Mouse (Mus musculus) liver, embryonic 11.5 days (tissue): ENCODE results near the gene Stx16. TPM values are rescaled to one million over a fixed set of nuclear protein-coding genes. Genes with fewer than 3 reads are reported as not detected.

Experiments
- ATAC-seq: fragments of 200-750 bp; cut with Nextera tagmentation; replicated peaks from 2 replicates; pipeline ENCODE4 v1.8.0; 2017; ENCODE audit warnings: moderate number of reproducible peaks, mild to moderate bottlenecking, moderate TSS enrichment, moderate library complexity; ENCODE audit not compliant: low FRiP score
- DNase-seq: peaks from one replicate; pipeline ENCODE4 v3.0.0-alpha.2; 2017; ENCODE audit warnings: low spot score
- H3K27ac ChIP-seq: fragments of 300-500 bp; sonication (generic); 2 replicates; pipeline ENCODE4 v1.5.1; 2014; ENCODE audit warnings: mild to moderate bottlenecking, low read depth, low read length, control low read depth
- H3K27me3 ChIP-seq: fragments of 300-500 bp; sonication (generic); replicated peaks from 2 replicates; pipeline ENCODE4 v1.6.1; 2014; ENCODE audit warnings: low read length, mixed read lengths; ENCODE audit not compliant: control insufficient read depth, insufficient read depth
- H3K36me3 ChIP-seq: fragments of 300-500 bp; sonication (generic); 2 replicates; pipeline ENCODE4 v1.6.1; 2014; ENCODE audit warnings: mild to moderate bottlenecking, low read length, moderate library complexity, mixed read lengths; ENCODE audit not compliant: control insufficient read depth, insufficient read depth
- H3K4me1 ChIP-seq: fragments of 300-500 bp; sonication (generic); replicated peaks from 2 replicates; pipeline ENCODE4 v1.6.1; 2014; ENCODE audit warnings: low read length, mixed read lengths; ENCODE audit not compliant: control insufficient read depth, insufficient read depth
- H3K4me2 ChIP-seq: fragments of 300-500 bp; sonication (generic); 2 replicates; pipeline ENCODE4 v1.6.1; 2014; ENCODE audit warnings: mild to moderate bottlenecking, control low read depth, moderate library complexity
- H3K4me3 ChIP-seq: fragments of 300-500 bp; sonication (generic); 2 replicates; pipeline ENCODE4 v1.5.1; 2014; ENCODE audit warnings: low read depth, low read length, control low read depth
- H3K9ac ChIP-seq: fragments of 300-500 bp; sonication (generic); 2 replicates; pipeline ENCODE4 v1.6.1; 2014; ENCODE audit warnings: low read depth, low read length, control low read depth
- H3K9me3 ChIP-seq: fragments of 300-500 bp; sonication (generic); 2 replicates; pipeline ENCODE4 v1.6.1; 2016; ENCODE audit warnings: low read length, inconsistent platforms, mixed read lengths; ENCODE audit not compliant: control insufficient read depth
- WGBS: fragments of 180-500 bp; shearing (Covaris S2); extraction: QIAGEN DNeasy Blood & Tissue Kit; methylation state at CpG from one replicate; pipeline ENCODE4 v1.1.7; 2014; 5-methylcytosine and 5-hydroxymethylcytosine counted together
- polyA plus RNA-seq: library from polyadenylated mRNA; unstranded; fragments of >200 nt; fragmentation: Nextera tagmentation; extraction: Ambion mirVana; gene quantifications from 2 replicates; pipeline ENCODE4 v1.2.1, GENCODE M21; 2014

Stx16 gene
- polyA plus RNA-seq, 1 experiment from 2014 or later: 9.6 TPM

DNA sequence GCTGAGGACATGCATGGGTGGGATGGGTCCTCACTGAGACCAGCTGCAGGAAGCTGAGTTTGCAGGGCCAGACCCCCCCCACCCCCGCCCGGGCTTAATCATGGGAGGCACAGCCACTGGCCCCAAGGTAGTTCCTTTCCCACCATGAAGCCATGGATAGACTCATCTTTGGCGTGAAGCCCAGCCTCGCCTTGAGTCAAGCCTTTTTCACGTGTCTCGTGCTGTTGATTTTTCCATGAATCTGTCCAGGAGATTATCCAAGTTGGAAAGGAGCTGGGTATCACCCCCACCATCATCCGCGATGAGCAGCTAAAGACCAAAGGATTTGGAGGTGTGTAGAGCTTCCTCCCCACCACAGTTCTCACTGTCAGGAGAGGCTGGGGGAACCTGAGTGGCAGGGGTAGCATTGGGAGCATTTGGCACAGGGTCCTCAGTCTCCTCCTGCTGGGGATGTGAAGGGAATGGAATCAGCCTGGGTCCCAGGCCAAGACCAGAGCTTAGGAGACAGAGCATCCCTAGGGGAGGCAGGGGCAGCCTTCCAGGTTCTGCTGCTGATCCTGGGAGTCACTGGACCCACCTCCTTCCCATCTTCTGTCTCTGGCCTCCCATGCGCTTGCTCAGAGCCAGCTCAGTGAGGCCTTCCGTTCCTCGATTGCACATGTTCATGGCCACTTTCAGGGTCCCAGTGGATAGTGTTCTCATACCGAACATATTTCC lies 38.2 kb downstream of the Stx16 start:
- 94% methylated on average over 12 of the region's 12 CpGs for WGBS

DNA sequence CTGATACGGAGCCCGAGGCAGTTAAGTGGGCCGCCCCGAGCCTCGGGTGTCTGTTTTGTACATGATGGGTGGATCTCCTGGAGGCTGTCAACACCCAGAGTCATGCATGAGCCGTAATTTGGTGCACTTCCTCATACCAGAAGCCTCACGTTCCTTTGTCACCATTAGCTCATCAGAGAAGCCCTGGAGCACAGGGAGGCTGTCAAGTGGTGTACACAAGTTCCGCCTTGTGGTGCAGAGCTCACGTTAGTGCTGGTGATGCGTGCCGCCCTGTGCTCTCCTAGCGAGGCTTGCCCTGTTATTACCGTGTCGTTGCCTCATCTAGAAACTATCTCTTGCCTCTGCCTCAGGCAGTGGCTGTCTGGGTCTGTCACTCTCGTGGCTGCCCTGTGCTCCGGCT lies 40.8 kb downstream of the Stx16 start:
- ATAC-seq (no peak), DNase-seq (no peak)
- Histone ChIP-seq H3K36me3 (peaks cover 27% of the 10 kb centered on the region), H3K27me3 (no peaks in the 10 kb centered on the region), H3K9ac (no peak overlapping the region), H3K4me1 (peaks cover 2% of the 10 kb centered on the region; the same call in 1 of the 2 replicates), H3K27ac (no peak overlapping the region), H3K9me3 (no peaks in the 10 kb centered on the region), H3K4me3 (no peak overlapping the region), H3K4me2 (no peak overlapping the region)
- 82% methylated on average over 16 of the region's 16 CpGs for WGBS

More for the DNA sequence above, 38.2 kb downstream of the Stx16 start:
- no peak overlapping the region for H3K4me2 ChIP-seq
- H3K27me3 ChIP-seq: no peaks in the 10 kb centered on the region
- H3K36me3 ChIP-seq: peaks cover 7% of the 10 kb centered on the region; the same call in 1 of the 2 replicates
- no peak overlapping the region for H3K4me3 ChIP-seq
- peaks cover 18% of the 10 kb centered on the region for H3K4me1 ChIP-seq
- no peaks in the 10 kb centered on the region for H3K9me3 ChIP-seq
- ATAC-seq (no peak), DNase-seq (no peak)
- no peak overlapping the region for H3K27ac ChIP-seq
- H3K9ac ChIP-seq: no peak overlapping the region

DNA sequence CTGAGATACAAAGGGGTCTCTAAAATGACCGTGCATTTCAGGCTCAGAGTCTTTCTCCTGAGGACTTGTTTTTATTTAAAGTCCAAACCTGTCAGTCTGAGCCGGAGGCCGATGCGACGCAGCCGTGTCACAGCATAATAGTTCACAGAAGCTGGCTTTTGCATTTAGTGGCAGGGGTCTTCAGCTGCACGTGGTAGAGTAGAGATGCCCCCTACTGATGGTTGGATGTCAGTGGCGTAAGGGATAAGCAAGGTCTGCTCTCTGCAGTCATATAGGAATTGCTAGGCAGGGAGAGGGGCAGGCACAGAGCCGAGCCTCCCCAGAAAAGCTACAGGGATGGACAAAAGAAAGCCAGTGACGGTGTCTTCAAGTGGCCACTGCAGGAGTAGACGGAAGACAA lies 42.0 kb downstream of the Stx16 start:
- DNase-seq (no peak), ATAC-seq (no peak)
- Histone ChIP-seq H3K27me3 (no peaks in the 10 kb centered on the region), H3K36me3 (peaks cover 33% of the 10 kb centered on the region), H3K4me3 (no peak overlapping the region), H3K27ac (no peak overlapping the region), H3K4me1 (no peaks in the 10 kb centered on the region), H3K9me3 (no peaks in the 10 kb centered on the region), H3K9ac (no peak overlapping the region), H3K4me2 (no peak overlapping the region)
- 75% methylated on average over 11 of the region's 11 CpGs for WGBS

DNA sequence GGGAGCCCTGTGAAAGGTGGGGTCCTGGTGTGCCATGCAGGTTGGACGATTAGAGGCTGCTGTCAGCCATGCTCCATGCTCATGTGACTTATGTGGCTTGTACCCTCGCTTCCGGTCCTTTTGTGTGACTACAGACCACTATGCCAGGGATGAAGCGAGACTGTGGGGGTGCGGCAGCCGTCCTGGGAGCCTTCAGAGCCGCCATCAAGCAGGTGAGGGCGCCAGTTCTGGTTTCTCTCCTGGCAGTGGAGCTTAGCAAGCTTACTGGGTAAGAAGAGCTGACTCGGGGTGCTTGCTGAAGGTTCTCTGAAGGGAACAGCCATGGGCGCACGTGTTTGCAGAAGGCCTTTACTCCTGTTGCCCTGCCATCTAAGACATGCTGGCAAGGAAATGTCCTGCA lies 43.2 kb downstream of the Stx16 start:
- DNase-seq (no peak), ATAC-seq (no peak)
- Histone ChIP-seq H3K4me2 (no peak overlapping the region), H3K4me1 (no peaks in the 10 kb centered on the region), H3K4me3 (no peak overlapping the region), H3K9ac (no peak overlapping the region), H3K36me3 (peaks cover 41% of the 10 kb centered on the region), H3K27ac (no peak overlapping the region), H3K27me3 (no peaks in the 10 kb centered on the region), H3K9me3 (no peaks in the 10 kb centered on the region)
- WGBS: 91% methylated on average over 11 of the region's 11 CpGs

DNA sequence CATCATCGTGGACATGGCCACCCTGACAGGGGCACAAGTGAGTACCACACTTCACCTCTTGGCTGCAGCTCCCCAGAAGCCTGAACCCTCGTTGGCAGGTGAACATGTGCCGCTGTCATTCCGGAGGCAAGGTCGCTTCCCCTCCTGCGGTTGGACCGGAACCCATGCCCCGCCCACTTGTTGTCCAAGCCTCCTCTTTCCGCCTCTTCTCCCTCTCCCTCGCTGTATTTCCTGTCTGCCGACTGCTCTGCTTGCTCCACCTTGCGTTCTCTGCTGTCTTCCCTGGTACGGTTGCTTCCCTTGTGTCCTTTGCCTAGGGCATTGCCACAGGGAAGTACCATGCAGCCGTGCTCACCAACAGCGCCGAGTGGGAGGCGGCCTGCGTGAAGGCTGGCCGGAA lies 44.5 kb downstream of the Stx16 start:
- no peak for DNase-seq

DNA sequence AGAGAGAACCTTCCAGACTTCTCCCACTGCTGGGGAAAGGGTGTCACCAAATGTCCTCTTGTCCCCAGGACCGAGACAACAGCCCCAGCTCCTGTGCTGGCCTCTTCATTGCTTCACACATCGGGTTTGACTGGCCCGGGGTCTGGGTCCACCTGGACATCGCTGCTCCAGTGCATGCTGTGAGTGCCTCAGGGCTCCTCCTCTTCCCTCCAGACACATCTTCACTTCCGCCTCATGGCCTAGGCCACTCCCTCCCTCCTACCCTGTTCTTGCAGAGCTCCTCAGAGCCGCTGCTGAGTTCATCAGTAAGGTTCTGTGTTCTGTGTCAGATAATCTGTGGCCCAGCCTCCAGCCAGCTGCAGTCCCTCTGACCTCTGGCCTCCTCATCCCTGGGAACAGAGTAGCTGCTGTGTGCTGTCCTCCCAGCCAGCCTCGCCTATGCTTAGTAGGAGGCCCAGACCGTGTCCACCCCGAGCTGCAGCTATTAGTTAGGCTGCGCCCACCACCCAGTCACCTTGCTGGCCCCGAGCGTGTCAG lies 45.4 kb downstream of the Stx16 start:
- ATAC-seq (peak; percentile 15; the same call in 1 of the 2 replicates), DNase-seq (peak; percentile 28)
- Histone ChIP-seq H3K4me2 (no peak overlapping the region), H3K9me3 (no peaks in the 10 kb centered on the region), H3K4me3 (no peak overlapping the region), H3K4me1 (no peaks in the 10 kb centered on the region), H3K9ac (no peak overlapping the region), H3K27me3 (no peaks in the 10 kb centered on the region), H3K36me3 (peaks cover 36% of the 10 kb centered on the region), H3K27ac (no peak overlapping the region)
- 79% methylated on average over 12 of the region's 12 CpGs for WGBS

More for the DNA sequence above, 44.5 kb downstream of the Stx16 start:
- 90% methylated on average over 19 of the region's 19 CpGs for WGBS
- peaks cover 36% of the 10 kb centered on the region for H3K36me3 ChIP-seq
- no peak overlapping the region for H3K9ac ChIP-seq
- no peaks in the 10 kb centered on the region for H3K9me3 ChIP-seq
- no peaks in the 10 kb centered on the region for H3K27me3 ChIP-seq
- no peak overlapping the region for H3K4me2 ChIP-seq
- H3K4me3 ChIP-seq: no peak overlapping the region
- H3K27ac ChIP-seq: no peak overlapping the region
- no peaks in the 10 kb centered on the region for H3K4me1 ChIP-seq
- no peak for ATAC-seq

DNA sequence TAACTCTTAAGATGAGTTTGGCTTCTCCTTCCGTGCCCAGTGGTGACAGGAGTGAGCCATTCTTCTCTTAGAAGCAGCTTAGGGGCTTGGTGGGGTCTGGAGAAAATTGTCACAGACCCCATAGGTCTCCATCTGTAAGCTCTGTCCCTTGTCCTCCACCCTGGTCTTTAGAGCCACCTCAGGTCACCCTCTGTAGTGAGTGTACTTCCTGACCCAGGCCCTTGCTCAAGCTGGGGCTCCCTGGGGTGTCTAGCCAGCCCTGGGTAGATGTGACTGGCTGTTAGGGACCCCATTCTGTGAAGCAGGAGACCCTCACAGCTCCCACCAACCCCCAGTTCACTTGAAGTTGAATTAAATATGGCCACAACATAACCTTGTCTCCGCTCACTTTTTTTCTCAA lies 46.2 kb downstream of the Stx16 start:
- peaks cover 36% of the 10 kb centered on the region for H3K36me3 ChIP-seq
- no peaks in the 10 kb centered on the region for H3K9me3 ChIP-seq
- no peak overlapping the region for H3K4me3 ChIP-seq
- H3K4me2 ChIP-seq: no peak overlapping the region
- ATAC-seq: no peak
- H3K4me1 ChIP-seq: peaks cover 3% of the 10 kb centered on the region; the same call in 1 of the 2 replicates
- H3K27ac ChIP-seq: no peak overlapping the region
- DNase-seq: peak; percentile 20
- 89% methylated on average over 2 of the region's 2 CpGs for WGBS
- no peak overlapping the region for H3K9ac ChIP-seq
- no peaks in the 10 kb centered on the region for H3K27me3 ChIP-seq

DNA sequence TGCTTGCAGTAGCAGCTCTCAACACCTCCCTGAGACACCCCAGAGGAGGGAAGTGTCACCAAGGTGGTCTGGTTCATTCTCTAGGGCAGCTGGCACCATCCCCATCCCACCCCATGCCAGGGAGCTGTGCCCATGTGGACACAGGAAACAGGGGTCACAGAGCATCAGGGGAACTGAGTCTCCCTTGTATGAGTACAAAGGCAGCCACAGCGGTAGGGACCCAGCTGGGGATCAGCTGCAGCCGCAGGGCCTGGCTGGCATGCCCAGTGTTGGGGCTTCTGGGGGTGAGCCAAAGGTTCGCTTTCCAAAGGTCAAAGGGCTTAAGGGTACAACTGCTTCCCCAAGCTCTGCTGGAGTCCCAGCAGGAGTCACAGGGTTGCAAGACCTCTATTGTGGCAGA lies 47.6 kb downstream of the Stx16 start:
- DNase-seq (peak; percentile 22), ATAC-seq (no peak)
- Histone ChIP-seq H3K9ac (no peak overlapping the region), H3K4me3 (no peak overlapping the region), H3K27ac (no peak overlapping the region), H3K27me3 (no peaks in the 10 kb centered on the region), H3K36me3 (peaks cover 36% of the 10 kb centered on the region), H3K4me1 (peaks cover 3% of the 10 kb centered on the region; the same call in 1 of the 2 replicates), H3K9me3 (no peaks in the 10 kb centered on the region), H3K4me2 (no peak overlapping the region)
- WGBS: 91% methylated on average over 3 of the region's 3 CpGs
